Comparison of ENCODE assay signal across 19 mouse cellular contexts in genomic region chr6:127921996-127922395, GRCm38 (mm10). TPM values are rescaled to one million over a fixed set of nuclear protein-coding genes. Genes with fewer than 3 reads are reported as not detected.
"Had no signal": no experiment of that assay in that cellular context is flagged by ENCODE, and none has a peak within 500 bp of the region (broad histone marks: within the 10 kb centered on the region; RNA-seq: fewer than 3 reads in every experiment).

No protein-coding gene starts in this region.

- H3K4me3 ChIP-seq: liver, embryonic 13.5 days; liver, embryonic 15.5 days; lung, embryonic 15.5 days; midbrain, embryonic 10.5 days; myocyte; neural tube, embryonic 13.5 days; neural tube, embryonic 15.5 days had no signal

- H3K27ac ChIP-seq: liver, embryonic 13.5 days; liver, embryonic 15.5 days; lung, embryonic 15.5 days; midbrain, embryonic 10.5 days; neural tube, embryonic 13.5 days; neural tube, embryonic 15.5 days had no signal

- DNase-seq: liver, embryonic 13.5 days; liver, postnatal 0 days; midbrain, embryonic 14.5 days; retina, postnatal 1 day; right cerebral cortex, adult 18-20 months; right cerebral cortex, postnatal 25 days; right cerebral cortex, postnatal 4 days; spleen, adult 18-20 months; thymus, adult 18-20 months; thymus, postnatal 14 days; thymus, postnatal 36 days had no signal

RNA-seq across cellular contexts. Expression of gene Tspan11, which starts 34.6 kb away (rescaled TPM):
- total RNA-seq: megakaryocyte, adult 5-6 weeks; megakaryocyte-erythroid progenitor cell, adult 5-6 weeks had no signal
